Mouse (Mus musculus) testis, adult 2 months (tissue): ENCODE data around the gene Osbpl9. TPM values are rescaled to one million over a fixed set of nuclear protein-coding genes. Genes with fewer than 3 reads are reported as not detected.

Experiments used
- H3K27ac ChIP-seq: fragments of 200-500 bp; 2 replicates; pipeline ENCODE4 v1.5.1; 2012; ENCODE audit warnings: low read depth, low read length; ENCODE audit not compliant: control insufficient read depth, insufficient read depth
- H3K27me3 ChIP-seq: fragments of 200-500 bp; 2 replicates; pipeline ENCODE4 v1.6.1; 2012; ENCODE audit warnings: mild to moderate bottlenecking, low read length, moderate library complexity; ENCODE audit not compliant: control insufficient read depth, insufficient read depth
- H3K36me3 ChIP-seq: fragments of 200-500 bp; 2 replicates; pipeline ENCODE4 v1.6.1; 2012; ENCODE audit warnings: mild to moderate bottlenecking, low read length; ENCODE audit not compliant: control insufficient read depth, insufficient read depth
- H3K4me1 ChIP-seq: fragments of 200-500 bp; 2 replicates; pipeline ENCODE4 v1.6.1; 2012; ENCODE audit warnings: low read length; ENCODE audit not compliant: control insufficient read depth, insufficient read depth
- H3K4me3 ChIP-seq: fragments of 200-500 bp; 2 replicates; pipeline ENCODE4 v1.5.1; 2012; ENCODE audit warnings: low read depth, mild to moderate bottlenecking, low read length, moderate library complexity, mixed read lengths; ENCODE audit not compliant: control insufficient read depth
- CTCF ChIP-seq: fragments of 200-500 bp; IDR thresholded peaks from 2 replicates; pipeline ENCODE4 v1.5.1; 2012; ENCODE audit warnings: low read depth, mild to moderate bottlenecking, inconsistent platforms, low read length, moderate library complexity; ENCODE audit not compliant: control insufficient read depth, insufficient read depth, insufficient replicate concordance
- POLR2A ChIP-seq: fragments of 200-500 bp; IDR thresholded peaks from 2 replicates; pipeline ENCODE4 v1.6.1; 2012; ENCODE audit warnings: low read depth, mild to moderate bottlenecking, inconsistent platforms, low read length, moderate library complexity; ENCODE audit not compliant: control insufficient read depth
- polyA plus RNA-seq: library from polyadenylated mRNA; depleted of rRNA; stranded (reverse); fragments of >200 nt; gene quantifications from 2 replicates; pipeline ENCODE4 v1.2.3, GENCODE M21; 2012; rRNA removed

The Osbpl9 gene
- polyA plus RNA-seq, 1 experiment, result 100 TPM

GRCm38 (mm10) chr4:109014091-109014490 is 188.0 kb downstream of the Osbpl9 start:
- no peaks in the 10 kb centered on the region for H3K4me1 ChIP-seq
- no peaks in the 10 kb centered on the region for H3K27me3 ChIP-seq
- TF ChIP-seq POLR2A (no peak), CTCF (no peak)
- peaks cover 3% of the 10 kb centered on the region for H3K36me3 ChIP-seq
- no peak overlapping the region for H3K4me3 ChIP-seq
- no peak overlapping the region for H3K27ac ChIP-seq

Other genes starting within 250 kb of the Osbpl9 start
- gene Nrd1, start 201.6 kb downstream of the Osbpl9 start, polyA plus RNA-seq, result 322 and 441 TPM in 2 replicates
- gene Calr4, start 32.2 kb upstream of the Osbpl9 start, polyA plus RNA-seq, result 1.8 and 2.4 TPM in 2 replicates
- 36.4 and 39.4 TPM in 2 replicates for gene Eps15, start 78.0 kb upstream of the Osbpl9 start, polyA plus RNA-seq
- gene Ttc39a, start 204.4 kb upstream of the Osbpl9 start, polyA plus RNA-seq, result 179 and 183 TPM in 2 replicates